Mouse (Mus musculus): Measurements from ENCODE around the gene Sox5.

Sox5 gene

GRCm38 (mm10) chr6:143900871-143901270 lies 880.9 kb downstream of the Sox5 start:
- DNase-seq = no peak

GRCm38 (mm10) chr6:143895092-143895491 lies 886.7 kb downstream of the Sox5 start:
- no peak for DNase-seq

- DNase-seq = no peak
Measured at GRCm38 (mm10) chr6:143892869-143893268, 888.9 kb downstream of the Sox5 start.

GRCm38 (mm10) chr6:143888556-143888955 lies 893.2 kb downstream of the Sox5 start:
- DNase-seq = no peak

GRCm38 (mm10) chr6:143878525-143878924 lies 903.3 kb downstream of the Sox5 start:
- DNase-seq = no peak

GRCm38 (mm10) chr6:143868790-143869189 lies 913.0 kb downstream of the Sox5 start:
- no peak for DNase-seq

- peak; percentile 20 to 46 for DNase-seq
Measured at GRCm38 (mm10) chr6:143868155-143868685, 913.6 kb downstream of the Sox5 start.

- DNase-seq = no peak
Measured at GRCm38 (mm10) chr6:143867029-143867428, 914.7 kb downstream of the Sox5 start.

- DNase-seq = no peak
Measured at GRCm38 (mm10) chr6:143866566-143866965, 915.2 kb downstream of the Sox5 start.

GRCm38 (mm10) chr6:143862611-143863110 lies 919.1 kb downstream of the Sox5 start:
- DNase-seq = no peak

GRCm38 (mm10) chr6:143860036-143860435 lies 921.7 kb downstream of the Sox5 start:
- DNase-seq = no peak

GRCm38 (mm10) chr6:143859535-143859934 lies 922.2 kb downstream of the Sox5 start:
- no peak for DNase-seq

- no peak for DNase-seq
Measured at GRCm38 (mm10) chr6:143858551-143858950, 923.2 kb downstream of the Sox5 start.

- DNase-seq = no peak
Measured at GRCm38 (mm10) chr6:143857376-143857775, 924.4 kb downstream of the Sox5 start.

- DNase-seq = no peak
Measured at GRCm38 (mm10) chr6:143855421-143855820, 926.4 kb downstream of the Sox5 start.

GRCm38 (mm10) chr6:143854031-143854430 lies 927.7 kb downstream of the Sox5 start:
- no peak for DNase-seq

- no peak for DNase-seq
Measured at GRCm38 (mm10) chr6:143845761-143846160, 936.0 kb downstream of the Sox5 start.

- no peak for DNase-seq
Measured at GRCm38 (mm10) chr6:143844701-143844970, 937.1 kb downstream of the Sox5 start.

- no peak for DNase-seq
Measured at GRCm38 (mm10) chr6:143843933-143844700, 937.7 kb downstream of the Sox5 start.

GRCm38 (mm10) chr6:143841954-143842353 lies 939.8 kb downstream of the Sox5 start:
- no peak for DNase-seq

GRCm38 (mm10) chr6:143841109-143841638 lies 940.6 kb downstream of the Sox5 start:
- DNase-seq = no peak

GRCm38 (mm10) chr6:143838384-143839076 lies 943.2 kb downstream of the Sox5 start:
- DNase-seq = no peak

GRCm38 (mm10) chr6:143835331-143835730 lies 946.4 kb downstream of the Sox5 start:
- no peak for DNase-seq

- DNase-seq = no peak
Measured at GRCm38 (mm10) chr6:143833986-143834385, 947.8 kb downstream of the Sox5 start.

Data from thymus, adult 18-20 months (tissue).